Mouse (Mus musculus): ENCODE results near the gene Nhlrc2.
"Not testable (repeated sequence)": the region's sequence is repeated elsewhere in the genome, so short reads cannot be mapped to it uniquely, and the experiment has no call there.

Nhlrc2 gene

GRCm38 (mm10) chr19:56548230-56549032 is at the start of gene Nhlrc2:
TSS of gene Nhlrc2 (plus strand) at chr19:56548261.
- peak; percentile 91 for DNase-seq (ENCODE audit: extremely low read depth, insufficient read length, low spot score)

DNA sequence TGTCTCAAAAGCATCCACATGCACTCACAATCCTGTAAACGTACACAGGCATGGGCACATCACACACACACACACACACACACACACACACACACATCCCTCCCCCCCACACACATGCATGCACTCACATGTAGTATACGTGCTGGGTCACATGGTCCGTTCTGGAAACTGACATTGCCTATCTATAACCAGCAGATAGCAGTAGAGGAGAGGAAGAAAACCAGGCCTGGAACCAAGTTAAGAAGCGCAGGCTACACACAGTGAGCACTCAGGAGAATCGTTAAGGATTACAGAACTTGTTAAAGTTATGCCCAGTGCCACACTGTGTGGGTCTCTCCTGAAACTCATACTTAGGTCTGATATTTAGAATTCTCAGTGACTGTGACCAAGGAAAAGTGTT is 45.0 kb upstream of the Nhlrc2 start:
- not testable (repeated sequence) for DNase-seq (ENCODE audit: extremely low read depth, insufficient read length, low spot score)

GRCm38 (mm10) chr19:56503525-56503924 is 44.5 kb upstream of the Nhlrc2 start:
- not testable (repeated sequence) for DNase-seq (ENCODE audit: extremely low read depth, insufficient read length, low spot score)

- DNase-seq (ENCODE audit: extremely low read depth, insufficient read length, low spot score) = not testable (repeated sequence)
Observed at GRCm38 (mm10) chr19:56511207-56511606, 36.9 kb upstream of the Nhlrc2 start.

DNA sequence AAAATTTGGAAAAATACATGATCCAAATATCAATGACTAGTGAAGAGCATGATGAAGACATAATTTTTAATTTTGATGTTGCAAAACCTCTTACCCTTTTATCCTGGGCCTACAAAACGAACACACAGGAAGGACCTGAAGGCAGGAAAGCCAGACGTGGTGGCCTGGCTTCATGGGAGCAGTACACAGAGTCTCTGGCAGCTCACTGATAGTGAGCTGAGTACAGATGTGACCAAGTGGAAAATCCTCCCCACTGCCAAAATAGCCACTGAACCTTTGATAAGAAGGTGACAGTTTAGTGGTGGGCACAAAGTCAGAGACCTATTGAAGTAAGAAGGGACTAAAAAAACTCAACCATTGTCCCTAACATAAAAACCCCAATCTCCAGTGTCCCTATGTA is 34.5 kb upstream of the Nhlrc2 start:
- not testable (repeated sequence) for DNase-seq (ENCODE audit: extremely low read depth, insufficient read length, low spot score)

DNA sequence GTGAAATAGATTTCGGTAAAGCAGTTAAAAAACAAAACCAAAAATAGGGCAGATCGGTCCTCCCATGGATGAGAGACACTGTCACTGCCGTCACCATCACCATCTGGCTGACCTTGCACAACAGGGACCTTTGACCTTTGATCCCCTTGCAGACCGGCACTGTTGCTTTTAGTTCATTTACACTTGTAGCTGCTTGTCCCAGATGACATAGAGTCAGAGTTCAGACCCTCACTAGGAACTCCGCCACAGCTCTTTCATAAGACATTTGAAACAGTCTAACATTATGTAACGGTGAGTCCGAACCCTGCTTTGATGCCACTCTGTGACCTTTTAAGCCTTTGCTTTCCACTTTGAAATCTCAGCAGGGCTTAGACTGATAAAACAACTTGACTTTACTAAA is 28.7 kb upstream of the Nhlrc2 start:
- DNase-seq (ENCODE audit: extremely low read depth, insufficient read length, low spot score) = not testable (repeated sequence)

GRCm38 (mm10) chr19:56530529-56530928 is 17.5 kb upstream of the Nhlrc2 start:
- not testable (repeated sequence) for DNase-seq (ENCODE audit: extremely low read depth, insufficient read length, low spot score)

GRCm38 (mm10) chr19:56531251-56531650 is 16.8 kb upstream of the Nhlrc2 start:
- no peak for DNase-seq (ENCODE audit: extremely low read depth, insufficient read length, low spot score)

DNA sequence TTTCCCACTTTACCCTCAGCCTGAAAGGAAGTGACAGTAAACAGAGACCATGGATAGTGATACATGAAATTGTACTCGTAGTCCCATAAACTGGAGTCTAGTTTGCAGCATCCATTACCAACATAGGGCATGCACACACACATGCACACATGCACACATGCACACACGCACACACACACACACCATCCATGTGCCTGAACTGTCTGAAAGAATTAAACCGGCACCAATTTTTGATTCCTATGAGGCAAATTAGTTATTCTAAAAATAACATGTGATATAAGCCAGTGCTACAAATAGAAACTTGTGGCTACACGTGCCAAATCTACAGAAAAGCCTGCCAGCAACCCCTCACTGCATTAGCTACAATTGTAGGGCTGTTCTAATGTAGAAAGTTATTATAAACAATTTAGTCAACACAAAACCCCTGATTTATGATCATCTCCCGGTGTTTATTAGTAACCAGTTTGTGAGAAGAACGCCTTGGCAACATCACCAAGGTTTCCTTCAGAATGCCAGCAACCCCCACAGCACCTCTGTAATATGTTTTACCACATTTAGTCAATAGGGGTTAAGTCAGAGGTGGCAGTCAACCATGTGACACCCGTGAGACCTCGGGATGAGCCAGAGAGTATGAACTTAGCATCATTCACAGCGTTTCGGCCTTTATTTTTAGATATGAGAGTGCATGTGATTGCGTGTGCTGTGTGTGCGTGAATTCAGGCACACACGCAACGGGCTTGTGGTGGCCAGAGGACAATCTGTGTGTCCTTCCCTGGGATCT is 14.6 kb upstream of the Nhlrc2 start:
- DNase-seq (ENCODE audit: extremely low read depth, insufficient read length, low spot score) = no peak

DNA sequence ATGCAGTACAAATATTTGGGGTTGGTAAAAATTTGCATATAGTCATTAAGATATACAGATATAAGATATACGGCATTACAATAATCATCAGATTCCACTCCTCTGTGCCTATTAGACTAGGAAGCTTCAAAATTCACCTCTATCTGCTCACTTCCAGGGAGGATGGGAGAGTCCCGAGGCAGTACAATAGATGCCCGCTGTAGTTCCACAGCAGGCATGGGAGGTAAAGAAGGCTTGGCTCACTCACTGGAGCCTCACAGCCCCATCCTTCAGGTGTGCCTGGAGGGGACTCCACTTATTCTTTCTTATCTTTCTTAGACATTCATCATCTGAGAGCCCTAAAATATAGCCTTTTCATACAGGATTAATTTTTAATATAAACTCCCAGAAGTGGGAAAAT is 13.7 kb upstream of the Nhlrc2 start:
- DNase-seq (ENCODE audit: extremely low read depth, insufficient read length, low spot score) = no peak

GRCm38 (mm10) chr19:56535064-56535463 is 13.0 kb upstream of the Nhlrc2 start:
- no peak for DNase-seq (ENCODE audit: extremely low read depth, insufficient read length, low spot score)

DNA sequence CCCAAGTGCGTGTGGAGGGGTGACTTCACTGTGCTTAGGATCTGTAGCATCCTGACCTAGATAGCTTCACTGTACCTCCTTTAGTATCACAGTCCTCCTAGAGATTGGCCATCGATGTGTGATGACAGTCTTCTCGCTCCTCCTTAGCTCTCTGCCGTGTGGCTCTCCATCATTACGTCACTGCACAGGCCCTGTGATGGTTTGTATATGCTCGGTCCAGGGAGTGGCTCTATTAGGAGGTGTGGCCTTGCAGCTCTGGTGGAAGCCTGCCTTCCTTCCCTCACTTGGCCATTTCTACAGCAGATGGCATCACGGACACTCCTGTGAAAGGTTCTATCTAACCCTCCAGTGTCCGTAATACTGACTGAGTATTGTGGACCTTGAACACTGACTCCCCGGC is 12.3 kb upstream of the Nhlrc2 start:
- DNase-seq (ENCODE audit: extremely low read depth, insufficient read length, low spot score) = no peak

DNA sequence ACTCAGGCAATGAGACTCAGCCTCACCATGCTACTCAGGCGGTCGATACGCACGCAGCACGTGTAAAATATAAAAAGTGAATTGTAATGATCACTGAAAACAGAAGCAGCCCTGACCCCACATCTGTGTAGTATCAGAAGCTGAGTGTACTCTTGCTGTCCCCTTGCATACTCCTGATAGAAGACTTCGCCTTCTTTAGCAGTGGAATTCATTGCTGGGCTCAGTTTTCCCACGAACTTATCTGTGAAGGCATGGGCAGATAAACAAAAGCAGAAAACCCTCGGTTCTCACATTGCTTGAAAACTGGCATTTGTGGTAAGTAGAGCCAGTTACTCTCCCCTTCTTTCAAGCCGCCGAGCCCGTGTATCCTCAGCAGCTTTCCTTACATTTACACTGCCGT is 4.7 kb upstream of the Nhlrc2 start:
- DNase-seq (ENCODE audit: extremely low read depth, insufficient read length, low spot score) = no peak

- DNase-seq (ENCODE audit: extremely low read depth, insufficient read length, low spot score) = no peak
Observed at GRCm38 (mm10) chr19:56544681-56545388, 3.2 kb upstream of the Nhlrc2 start.

GRCm38 (mm10) chr19:56546031-56546430 is 2.0 kb upstream of the Nhlrc2 start:
- DNase-seq (ENCODE audit: extremely low read depth, insufficient read length, low spot score) = no peak

DNA sequence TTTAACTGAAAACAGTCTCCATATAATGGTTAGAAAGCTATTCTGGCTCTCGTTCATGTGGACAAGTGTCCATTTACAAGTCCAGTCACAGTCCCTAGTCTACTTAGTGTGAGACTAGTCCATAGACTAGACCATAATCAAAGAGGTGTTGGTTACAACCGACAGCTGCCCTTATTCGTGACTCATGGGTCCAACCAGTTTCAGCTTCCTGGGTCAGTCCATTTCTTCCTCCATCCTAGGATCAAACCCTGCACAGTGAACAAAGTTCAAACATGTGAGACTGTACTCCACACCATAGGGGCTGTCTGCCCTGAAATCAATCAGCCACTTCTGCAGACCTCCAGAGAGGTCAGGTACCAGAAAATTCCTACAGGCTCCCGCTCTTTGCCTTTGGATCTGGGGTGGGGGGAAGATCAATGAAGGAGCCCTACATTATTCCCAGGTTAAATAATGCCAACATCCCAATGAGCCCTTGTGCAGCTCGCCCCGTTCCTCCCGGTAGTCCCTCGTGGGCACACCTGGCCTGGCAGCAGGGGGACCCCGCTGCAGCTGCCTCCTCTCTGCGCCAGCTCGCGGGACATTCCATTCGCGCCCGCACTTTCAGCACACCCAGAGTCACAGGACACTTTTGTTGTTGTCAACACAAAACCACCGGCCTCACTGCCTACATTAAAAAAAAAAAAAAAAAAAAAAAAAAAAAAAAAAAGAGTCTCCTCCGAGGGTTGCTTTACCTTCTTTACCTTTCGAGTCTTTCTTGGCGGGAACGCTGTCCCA is 418 bp upstream of the Nhlrc2 start, which contains the start of gene Dclre1a:
Dclre1a (minus strand) TSS at position 767 of the 774 bp plus-strand sequence.
- DNase-seq (ENCODE audit: extremely low read depth, insufficient read length, low spot score) = peak; percentile 72

DNA sequence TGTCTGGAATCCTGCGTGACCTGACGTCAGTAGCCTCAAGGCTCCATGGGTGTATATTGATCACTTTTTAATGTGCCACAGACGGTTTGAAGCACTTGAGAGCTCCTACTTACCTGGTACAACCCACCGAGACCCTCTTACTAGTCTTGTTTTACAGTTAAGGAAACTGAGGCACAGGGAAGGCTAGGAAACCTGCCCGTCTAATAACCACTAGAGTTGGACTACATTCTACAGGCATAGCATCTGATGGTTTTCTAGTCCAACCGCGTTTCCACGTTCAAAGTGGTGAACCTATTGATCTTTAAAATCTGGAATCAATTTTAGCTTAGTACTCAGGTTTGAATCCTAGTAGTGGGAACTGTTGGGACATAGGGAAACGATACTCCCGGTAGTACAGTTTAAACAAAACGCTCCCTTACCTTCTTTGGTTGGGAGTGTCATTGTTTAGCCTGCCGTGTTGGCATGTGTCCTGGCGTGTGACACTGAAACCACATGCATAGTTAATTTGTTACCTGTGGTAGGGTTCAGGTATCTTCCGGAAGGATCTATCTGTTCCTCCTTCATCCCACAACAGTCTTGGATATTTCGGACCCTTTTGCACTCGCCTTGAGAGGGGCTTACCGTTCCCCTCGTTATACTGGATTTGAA is 1.1 kb downstream of the Nhlrc2 start:
- DNase-seq (ENCODE audit: extremely low read depth, insufficient read length, low spot score) = no peak

- DNase-seq (ENCODE audit: extremely low read depth, insufficient read length, low spot score) = no peak
Observed at GRCm38 (mm10) chr19:56553177-56553576, 5.1 kb downstream of the Nhlrc2 start.

- DNase-seq (ENCODE audit: extremely low read depth, insufficient read length, low spot score) = no peak
Observed at GRCm38 (mm10) chr19:56555972-56556371, 7.9 kb downstream of the Nhlrc2 start.
